11 mouse cellular contexts compared by ENCODE assay signal in genomic region chr8:34326614-34326965, GRCm38 (mm10).
DNase-seq lines count a peak whose midpoint lies in the region; ATAC-seq and TF ChIP-seq lines count a peak whose summit lies in the region.
"Had no signal": no experiment of that assay in that cellular context is flagged by ENCODE, and none has a peak within 500 bp of the region (broad histone marks: within the 10 kb centered on the region; RNA-seq: fewer than 3 reads in every experiment).

No protein-coding gene starts in this region.

- no peaks in the 10 kb centered on the region for H3K36me3 ChIP-seq in forebrain, embryonic 10.5 days (replicated peaks)
- H3K36me3 ChIP-seq in hindbrain, postnatal 0 days (ENCODE audit: insufficient read depth, low read length), result no peaks in the 10 kb centered on the region
- no peaks in the 10 kb centered on the region for H3K36me3 ChIP-seq in midbrain, postnatal 0 days (ENCODE audit: insufficient read depth, low read length)

- no peak for DNase-seq in layer of hippocampus, adult 2 months (ENCODE audit: low spot score in 2 of 2)
- no peak for DNase-seq in layer of hippocampus, adult 8-10 months (ENCODE audit: low spot score in 2 of 2)
- no peak for DNase-seq in forebrain, embryonic 10.5 days (ENCODE audit: extremely low spot score, low spot score)
- no peak for DNase-seq in hindbrain, postnatal 0 days (ENCODE audit: low spot score)
- no peak for DNase-seq in midbrain, postnatal 0 days (ENCODE audit: low spot score)
- DNase-seq in cerebellum, postnatal 4 days (ENCODE audit: low spot score in 2 of 2), result no peak
- no peak for DNase-seq in right cerebral cortex, postnatal 4 days
- no peak for DNase-seq in gastrocnemius, postnatal 36 days
- DNase-seq: kidney, postnatal 25 days; lung, adult 2 months; thymus, postnatal 25 days had no signal

- ATAC-seq in hindbrain, postnatal 0 days, result peak; percentile 25
- ATAC-seq in midbrain, postnatal 0 days (ENCODE audit: low FRiP score), result no peak

- peak overlapping the region; percentile 40 for H3K4me3 ChIP-seq in layer of hippocampus, adult 2 months
- H3K4me3 ChIP-seq in forebrain, embryonic 10.5 days, result peak overlapping the region; percentile 50
- H3K4me3 ChIP-seq in hindbrain, postnatal 0 days (ENCODE audit: low read length), result peak overlapping the region; percentile 10
- H3K4me3 ChIP-seq in midbrain, postnatal 0 days (ENCODE audit: low read depth, low read length), result peak overlapping the region; percentile 22; the same call in 1 of the 2 replicates

- peak overlapping the region; percentile 78 for H3K27ac ChIP-seq in layer of hippocampus, adult 2 months
- peak overlapping the region; percentile 85 for H3K27ac ChIP-seq in forebrain, embryonic 10.5 days
- H3K27ac ChIP-seq in hindbrain, postnatal 0 days, result peak overlapping the region; percentile 73
- peak overlapping the region; percentile 80 for H3K27ac ChIP-seq in midbrain, postnatal 0 days (ENCODE audit: low read depth, low read length)

- peak overlapping the region; percentile 54 for H3K4me2 ChIP-seq in hindbrain, postnatal 0 days (ENCODE audit: low read depth, low read length)
- H3K4me2 ChIP-seq in midbrain, postnatal 0 days (ENCODE audit: low read depth, low read length, poor library complexity, severe bottlenecking), result peak overlapping the region; percentile 52

- TF ChIP-seq CTCF in layer of hippocampus, adult 2 months (conservative IDR thresholded peaks at IDR 0.05), result no peak
- no peak for TF ChIP-seq CTCF in hindbrain, postnatal 0 days (IDR thresholded peaks at IDR 0.05; ENCODE audit: low read depth)
- no peak for TF ChIP-seq CTCF in midbrain, postnatal 0 days (IDR thresholded peaks at IDR 0.05)

- H3K9me3 ChIP-seq in forebrain, embryonic 10.5 days, result no peaks in the 10 kb centered on the region
- H3K9me3 ChIP-seq in hindbrain, postnatal 0 days (ENCODE audit: low read length), result no peaks in the 10 kb centered on the region
- no peaks in the 10 kb centered on the region for H3K9me3 ChIP-seq in midbrain, postnatal 0 days (ENCODE audit: low read length)

- peaks cover 46% of the 10 kb centered on the region for H3K4me1 ChIP-seq in forebrain, embryonic 10.5 days
- H3K4me1 ChIP-seq in hindbrain, postnatal 0 days (ENCODE audit: insufficient read depth, low read length), result peaks cover 8% of the 10 kb centered on the region; the same call in 1 of the 2 replicates
- H3K4me1 ChIP-seq in midbrain, postnatal 0 days (ENCODE audit: insufficient read depth, low read length), result peaks cover 10% of the 10 kb centered on the region; the same call in 1 of the 2 replicates

- H3K9ac ChIP-seq in hindbrain, postnatal 0 days (replicated peaks; ENCODE audit: low read length), result peak overlapping the region; percentile 40
- peak overlapping the region; percentile 46; the same call in 1 of the 2 replicates for H3K9ac ChIP-seq in midbrain, postnatal 0 days (replicated peaks; ENCODE audit: low read length, poor library complexity, severe bottlenecking)

- WGBS in forebrain, embryonic 10.5 days, result 11% methylated on average over 15 of the region's 15 CpGs
- WGBS in hindbrain, postnatal 0 days, result 5% methylated on average over 15 of the region's 15 CpGs
- 5% methylated on average over 15 of the region's 15 CpGs for WGBS in midbrain, postnatal 0 days

- intact Hi-C loops in gastrocnemius, postnatal 36 days (cut with DNase I), result no loop called here

- H3K27me3 ChIP-seq in forebrain, embryonic 10.5 days (ENCODE audit: poor library complexity, severe bottlenecking), result peaks cover 28% of the 10 kb centered on the region
- no peaks in the 10 kb centered on the region for H3K27me3 ChIP-seq in hindbrain, postnatal 0 days (ENCODE audit: insufficient read depth, low read length)
- no peaks in the 10 kb centered on the region for H3K27me3 ChIP-seq in midbrain, postnatal 0 days (ENCODE audit: insufficient read depth, low read length)
